Mouse (Mus musculus) bone marrow macrophage, adult 2 months (primary cell): ENCODE measurements around the gene Ank3.

ENCODE experiments used
- CTCF ChIP-seq: IDR thresholded peaks from 2 replicates; pipeline ENCODE4 v1.5.1; 2012; ENCODE audit warnings: low read depth, mild to moderate bottlenecking, low read length, moderate library complexity
- POLR2A ChIP-seq: IDR thresholded peaks from 2 replicates; pipeline ENCODE4 v1.6.1; 2012; ENCODE audit warnings: mild to moderate bottlenecking, low read depth, low read length, borderline replicate concordance

GRCm38 (mm10) chr10:70045722-70046121, 647.1 kb downstream of the Ank3 start:
- TF ChIP-seq POLR2A, result no peak
- no peak for TF ChIP-seq CTCF
